Mouse (Mus musculus) right cerebral cortex, adult 2 months (tissue): ENCODE measurements around the gene Ankrd45.
A peak's percentile ranks its signal among the peaks of the same experiment; 100 is the strongest.
"Not testable (repeated sequence)": the region's sequence is repeated elsewhere in the genome, so short reads cannot be mapped to it uniquely, and the experiment has no call there.

Experiments used
- DNase-seq, 2 experiments: peaks; one replicate each; pipeline ENCODE4 v3.0.0; 2021 to 2022; ENCODE audit warnings: low spot score in 2 of 2

Ankrd45 gene

GRCm38 (mm10) chr1:161142531-161143159 is at the start of gene Ankrd45:
Ankrd45 (plus strand) TSS chr1:161142691.
- peak; percentile 72 to 78 for DNase-seq

GRCm38 (mm10) chr1:161099721-161100405 is 42.6 kb upstream of the Ankrd45 start:
- DNase-seq: no peak

GRCm38 (mm10) chr1:161103842-161104241 is 38.6 kb upstream of the Ankrd45 start:
- no peak for DNase-seq

- no peak for DNase-seq
Measured at GRCm38 (mm10) chr1:161109216-161109615, 33.3 kb upstream of the Ankrd45 start.

GRCm38 (mm10) chr1:161114591-161114990 is 27.9 kb upstream of the Ankrd45 start:
- no peak for DNase-seq

GRCm38 (mm10) chr1:161122661-161123418 is 19.7 kb upstream of the Ankrd45 start:
- no peak for DNase-seq

GRCm38 (mm10) chr1:161126461-161126860 is 16.0 kb upstream of the Ankrd45 start:
- DNase-seq: no peak

- peak; percentile 96 to 99 for DNase-seq
Measured at GRCm38 (mm10) chr1:161130726-161131664, 11.5 kb upstream of the Ankrd45 start, which contains the start of gene Klhl20. Klhl20 (minus strand) TSS chr1:161131511.

GRCm38 (mm10) chr1:161139496-161139895 is 3.0 kb upstream of the Ankrd45 start:
- DNase-seq: no peak

GRCm38 (mm10) chr1:161140026-161140762 is 2.3 kb upstream of the Ankrd45 start:
- DNase-seq: no peak

- peak; percentile 13 to 15 for DNase-seq
Measured at GRCm38 (mm10) chr1:161143216-161143615, 725 bp downstream of the Ankrd45 start.

- not testable (repeated sequence) for DNase-seq
Measured at GRCm38 (mm10) chr1:161145611-161146010, 3.1 kb downstream of the Ankrd45 start.

- DNase-seq: no peak
Measured at GRCm38 (mm10) chr1:161147888-161148287, 5.4 kb downstream of the Ankrd45 start.

GRCm38 (mm10) chr1:161151098-161151497 is 8.6 kb downstream of the Ankrd45 start:
- no peak for DNase-seq

GRCm38 (mm10) chr1:161156546-161156945 is 14.1 kb downstream of the Ankrd45 start:
- no peak for DNase-seq

- DNase-seq: no peak
Measured at GRCm38 (mm10) chr1:161159214-161159613, 16.7 kb downstream of the Ankrd45 start, which contains the start of gene Tex50. Tex50 (minus strand) TSS chr1:161159314.

- no peak for DNase-seq
Measured at GRCm38 (mm10) chr1:161160266-161160665, 17.8 kb downstream of the Ankrd45 start.

- DNase-seq: peak; percentile 66 to 74
Measured at GRCm38 (mm10) chr1:161170651-161171050, 28.2 kb downstream of the Ankrd45 start.

- DNase-seq: peak; percentile 50 to 58
Measured at GRCm38 (mm10) chr1:161180674-161181073, 38.2 kb downstream of the Ankrd45 start.

- no peak for DNase-seq
Measured at GRCm38 (mm10) chr1:161182386-161182785, 39.9 kb downstream of the Ankrd45 start.

- no peak for DNase-seq
Measured at GRCm38 (mm10) chr1:161183677-161184076, 41.2 kb downstream of the Ankrd45 start.
